Mouse (Mus musculus) stomach, postnatal 0 days (tissue): Measurements from ENCODE around the gene Grm3.

ENCODE experiments used
- CTCF ChIP-seq: IDR thresholded peaks from 2 replicates; pipeline ENCODE4 v1.5.1; 2016; ENCODE audit warnings: antibody characterized with exemption, low read depth, mild to moderate bottlenecking, moderate library complexity
- EP300 ChIP-seq: optimal IDR thresholded peaks from 2 replicates; pipeline ENCODE3; 2016; ENCODE audit warnings: antibody characterized with exemption

DNA sequence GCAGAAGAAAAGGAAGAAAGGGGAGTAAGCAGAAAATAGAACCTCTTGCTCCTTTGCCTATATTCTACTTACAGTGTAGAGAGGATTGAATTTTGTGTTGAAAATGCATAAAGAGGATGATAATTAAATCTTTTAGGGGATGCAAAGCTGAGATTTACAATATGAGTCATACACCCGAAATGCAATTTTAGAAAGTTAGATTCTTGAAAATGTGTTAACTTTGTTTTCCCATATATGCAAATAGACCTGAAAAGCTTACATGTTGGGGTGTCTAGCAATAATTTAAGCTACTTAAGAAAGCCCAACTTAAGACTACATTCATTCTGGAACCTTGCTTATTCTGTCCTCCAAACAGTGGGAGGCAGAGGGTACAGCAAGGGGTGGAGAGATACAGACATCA, 56.0 kb downstream of the Grm3 start:
- TF ChIP-seq EP300 (no peak), CTCF (no peak)
